Mouse (Mus musculus) lung, adult 2 months (tissue): ENCODE data around the gene Ctnna3.

Experiments used
- CTCF ChIP-seq: fragments of 200-500 bp; IDR thresholded peaks from 2 replicates; pipeline ENCODE4 v1.5.1; 2011; ENCODE audit warnings: mild to moderate bottlenecking, low read length, control low read depth; ENCODE audit not compliant: insufficient read depth
- POLR2A ChIP-seq: fragments of 200-500 bp; IDR thresholded peaks from 2 replicates; pipeline ENCODE4 v1.6.1; 2011; ENCODE audit warnings: low read depth, mild to moderate bottlenecking, control low read depth, low read length, borderline replicate concordance; ENCODE audit errors: extremely low read depth

DNA sequence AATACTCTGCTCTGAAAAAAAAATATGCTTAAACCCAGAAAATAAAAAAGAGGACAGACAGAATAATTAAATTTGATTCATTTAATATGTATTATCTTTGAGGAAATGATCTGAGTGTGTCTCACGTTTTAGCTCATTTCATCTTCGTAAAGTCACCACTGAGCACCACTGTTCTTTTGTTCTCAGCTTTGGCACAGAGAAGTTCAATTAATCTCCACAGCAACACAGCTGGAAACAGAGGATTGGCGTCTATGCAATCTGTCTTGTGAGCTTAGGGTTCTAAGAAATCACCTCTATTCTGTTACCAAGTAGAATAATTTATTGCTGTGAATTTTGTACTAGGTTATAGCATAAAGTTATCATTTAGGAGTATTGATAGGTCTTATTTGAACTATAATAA is 217.4 kb downstream of the Ctnna3 start:
- no peak for TF ChIP-seq CTCF
- TF ChIP-seq POLR2A = no peak
